Mouse (Mus musculus): ENCODE results near the gene Gdi2.

GRCm38 (mm10) chr13:3495526-3495925, 42.3 kb upstream of the Gdi2 start:
- no peak for TF ChIP-seq CTCF (conservative IDR thresholded peaks at IDR 0.05; ENCODE audit: insufficient read depth, insufficient read length, low read depth, low read length)
- no peak for TF ChIP-seq POLR2A (IDR thresholded peaks at IDR 0.05; ENCODE audit: low read depth, low read length)

Measured in kidney, adult 2 months (tissue).